Mouse (Mus musculus): Measurements from ENCODE around the gene Smox.

DNA sequence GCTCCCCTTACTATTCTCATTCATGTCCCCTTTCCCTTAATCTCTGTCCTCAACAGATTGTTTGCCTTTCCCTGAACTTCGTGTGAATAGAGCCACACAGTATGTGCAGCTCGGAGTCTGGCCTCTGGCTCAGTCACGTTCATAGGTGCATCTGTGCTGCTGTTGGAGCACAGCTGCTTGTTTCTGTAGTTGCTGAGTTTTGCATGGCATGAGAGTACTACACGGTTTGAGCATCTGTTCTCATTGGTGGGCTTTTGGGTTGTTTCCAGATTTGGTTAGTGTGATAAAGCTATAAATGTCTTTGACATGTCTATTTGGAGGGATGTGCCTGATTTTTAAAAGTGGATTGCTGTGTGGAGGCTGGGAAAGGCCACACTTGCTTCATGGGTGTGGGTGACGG is 19.2 kb downstream of the Smox start:
- no peak for TF ChIP-seq CTCF (IDR thresholded peaks at IDR 0.05; ENCODE audit: extremely low read depth, insufficient read length, insufficient replicate concordance, low read depth, low read length)
- no peak for TF ChIP-seq POLR2A (IDR thresholded peaks at IDR 0.05; ENCODE audit: low read depth, low read length)

Data from small intestine, adult 2 months (tissue).